Comparison of ENCODE assay signal across 29 mouse cellular contexts in genomic region chr7:71043128-71043527, GRCm38 (mm10).
DNase-seq lines count a peak whose midpoint lies in the region; ATAC-seq lines count a peak whose summit lies in the region.
"Had no signal": no experiment of that assay in that cellular context is flagged by ENCODE, and none has a peak within 500 bp of the region (broad histone marks: within the 10 kb centered on the region; RNA-seq: fewer than 3 reads in every experiment).

No protein-coding gene starts in this region.

- DNase-seq in cerebellum, postnatal 14 days, result peak; percentile 46 to 72
- no peak for DNase-seq in cerebellum, adult 11-12 months
- DNase-seq in kidney, postnatal 4 days, result no peak
- DNase-seq in midbrain, embryonic 14.5 days, result peak; percentile 26
- DNase-seq in spleen, postnatal 10 days (ENCODE audit: low spot score in 2 of 2), result no peak
- DNase-seq: adrenal gland, postnatal 10 days; adrenal gland, postnatal 36 days; B cell, adult 2 months; cerebellum, adult 11 months; cerebellum, adult 9-11 months; gastrocnemius, postnatal 10 days; gastrocnemius, postnatal 36 days; heart, adult 2 months; heart, postnatal 14 days; heart, postnatal 4 days had no signal

- no peaks in the 10 kb centered on the region for H3K9me3 ChIP-seq in kidney, embryonic 15.5 days (replicated peaks)
- no peaks in the 10 kb centered on the region for H3K9me3 ChIP-seq in midbrain, embryonic 14.5 days (ENCODE audit: control insufficient read depth, low read length)
- no peaks in the 10 kb centered on the region for H3K9me3 ChIP-seq in midbrain, embryonic 15.5 days
- H3K9me3 ChIP-seq: embryonic facial prominence, embryonic 12.5 days; embryonic facial prominence, embryonic 15.5 days; forebrain, embryonic 12.5 days; heart, embryonic 10.5 days; heart, embryonic 13.5 days had no signal

- peaks cover 5% of the 10 kb centered on the region; the same call in 1 of the 2 replicates for H3K4me1 ChIP-seq in kidney, embryonic 15.5 days
- no peaks in the 10 kb centered on the region for H3K4me1 ChIP-seq in midbrain, embryonic 14.5 days (ENCODE audit: control insufficient read depth, insufficient read depth, low read length)
- H3K4me1 ChIP-seq in midbrain, embryonic 15.5 days, result peaks cover 8% of the 10 kb centered on the region; the same call in 1 of the 2 replicates
- H3K4me1 ChIP-seq: embryonic facial prominence, embryonic 12.5 days; embryonic facial prominence, embryonic 15.5 days; heart, embryonic 10.5 days had no signal

- no peaks in the 10 kb centered on the region for H3K36me3 ChIP-seq in kidney, embryonic 15.5 days
- H3K36me3 ChIP-seq in midbrain, embryonic 14.5 days (ENCODE audit: control insufficient read depth, insufficient read depth, low read length), result no peaks in the 10 kb centered on the region
- no peaks in the 10 kb centered on the region for H3K36me3 ChIP-seq in midbrain, embryonic 15.5 days (replicated peaks)
- H3K36me3 ChIP-seq: embryonic facial prominence, embryonic 12.5 days; embryonic facial prominence, embryonic 15.5 days; forebrain, embryonic 12.5 days; G1E; heart, embryonic 10.5 days; heart, embryonic 13.5 days had no signal

- H3K4me2 ChIP-seq in kidney, embryonic 15.5 days, result no peak overlapping the region
- no peak overlapping the region for H3K4me2 ChIP-seq in midbrain, embryonic 14.5 days (ENCODE audit: low read length)
- H3K4me2 ChIP-seq in midbrain, embryonic 15.5 days, result no peak overlapping the region
- H3K4me2 ChIP-seq: embryonic facial prominence, embryonic 12.5 days; embryonic facial prominence, embryonic 15.5 days; forebrain, embryonic 12.5 days; heart, embryonic 13.5 days; hindbrain, embryonic 14.5 days had no signal

- 0 out of 2 replicates have a peak overlapping the region, but pooled peaks have one; percentile 6 for H3K27ac ChIP-seq in kidney, embryonic 15.5 days
- no peak overlapping the region for H3K27ac ChIP-seq in midbrain, embryonic 14.5 days (replicated peaks; ENCODE audit: low read depth, low read length)
- H3K27ac ChIP-seq in midbrain, embryonic 15.5 days, result no peak overlapping the region
- H3K27ac ChIP-seq: embryonic facial prominence, embryonic 12.5 days; embryonic facial prominence, embryonic 15.5 days; forebrain, embryonic 12.5 days; heart, adult 2 months; heart, embryonic 10.5 days; heart, embryonic 13.5 days; hindbrain, embryonic 14.5 days; hindbrain, postnatal 0 days had no signal

- WGBS in kidney, embryonic 15.5 days, result 70% methylated on average over 8 of the region's 8 CpGs
- WGBS in midbrain, embryonic 14.5 days, result 54% methylated on average over 8 of the region's 8 CpGs
- WGBS in midbrain, embryonic 15.5 days, result 57% methylated on average over 8 of the region's 8 CpGs

- H3K27me3 ChIP-seq in kidney, embryonic 15.5 days, result no peaks in the 10 kb centered on the region
- H3K27me3 ChIP-seq in midbrain, embryonic 14.5 days (ENCODE audit: control insufficient read depth, insufficient read depth, low read length), result no peaks in the 10 kb centered on the region
- H3K27me3 ChIP-seq in midbrain, embryonic 15.5 days (replicated peaks), result no peaks in the 10 kb centered on the region
- H3K27me3 ChIP-seq: CH12.LX; embryonic facial prominence, embryonic 12.5 days; embryonic facial prominence, embryonic 15.5 days; forebrain, embryonic 12.5 days; heart, embryonic 13.5 days had no signal

- no peak overlapping the region for H3K9ac ChIP-seq in kidney, embryonic 15.5 days
- no peak overlapping the region for H3K9ac ChIP-seq in midbrain, embryonic 14.5 days (replicated peaks; ENCODE audit: low read length)
- no peak overlapping the region for H3K9ac ChIP-seq in midbrain, embryonic 15.5 days
- H3K9ac ChIP-seq: embryonic facial prominence, embryonic 12.5 days; embryonic facial prominence, embryonic 15.5 days; forebrain, embryonic 12.5 days; heart, embryonic 13.5 days; hindbrain, embryonic 14.5 days had no signal

- no peak for ATAC-seq in kidney, embryonic 15.5 days (replicated peaks; ENCODE audit: low FRiP score)
- no peak for ATAC-seq in midbrain, embryonic 14.5 days (ENCODE audit: low FRiP score, low TSS enrichment)
- no peak for ATAC-seq in midbrain, embryonic 15.5 days (replicated peaks)
- ATAC-seq: forebrain, embryonic 16.5 days; hindbrain, postnatal 0 days; inflammation-experienced regulatory T-cells, adult 6 months; Patski had no signal

- H3K4me3 ChIP-seq in kidney, embryonic 15.5 days (replicated peaks), result no peak overlapping the region
- H3K4me3 ChIP-seq in midbrain, embryonic 14.5 days (replicated peaks; ENCODE audit: low read depth, low read length), result no peak overlapping the region
- no peak overlapping the region for H3K4me3 ChIP-seq in midbrain, embryonic 15.5 days
- H3K4me3 ChIP-seq: embryonic facial prominence, embryonic 12.5 days; embryonic facial prominence, embryonic 15.5 days; forebrain, embryonic 12.5 days; heart, adult 2 months; heart, embryonic 10.5 days; heart, embryonic 13.5 days had no signal

Comparison
In these comparisons a context has a peak if more than half of its experiments do, and no peak if none do; other contexts are left out.
1. DNase-seq: peak in cerebellum, postnatal 14 days (2 of 2) and midbrain, embryonic 14.5 days (single experiment); none in cerebellum, adult 11-12 months (single experiment), kidney, postnatal 4 days (0 of 2) and spleen, postnatal 10 days (0 of 2).